Mouse (Mus musculus): ENCODE results near the gene C1qtnf1. TPM values are rescaled to one million over a fixed set of nuclear protein-coding genes. Genes with fewer than 3 reads are reported as not detected.

C1qtnf1 gene
- total RNA-seq, 1 experiment = 0.36 TPM

- Histone ChIP-seq H3K36me3 (ENCODE audit: control insufficient read depth, insufficient read depth, low read length, poor library complexity, severe bottlenecking) (no peaks in the 10 kb centered on the region; the same call in 1 of the 2 replicates), H3K4me3 (ENCODE audit: insufficient read depth in 1 of 2, low read depth in 1 of 2, low read length in 2 of 2, poor library complexity in 1 of 2, severe bottlenecking in 1 of 2) (no peak overlapping the region), H3K4me1 (ENCODE audit: control insufficient read depth in 2 of 2, insufficient read depth in 2 of 2, low read length in 2 of 2, poor library complexity in 1 of 2) (no peaks in the 10 kb centered on the region; a peak in 1 of 4 replicates), H3K27ac (ENCODE audit: insufficient read depth, low read depth, low read length, poor library complexity, severe bottlenecking) (no peak overlapping the region), H3K9me3 (ENCODE audit: control insufficient read depth, insufficient read depth, low read depth, low read length) (no peaks in the 10 kb centered on the region), H3K9ac (ENCODE audit: insufficient read depth, low read depth, low read length, poor library complexity, severe bottlenecking) (no peak overlapping the region)
- in situ Hi-C loops (cut with MboI; ENCODE audit: low sequenced_read_pairs in 2 of 2, unreplicated experiment in 2 of 2) = no loop called here
- DNase-seq (ENCODE audit: low read depth, low spot score) = no peak
- no peak for TF ChIP-seq ZNF384 (IDR thresholded peaks at IDR 0.05; ENCODE audit: low read depth, low read length)
- TF ChIP-seq CHD2 (IDR thresholded peaks at IDR 0.05; ENCODE audit: low read depth, low read length) = no peak
- no peak for TF ChIP-seq ZC3H11A (IDR thresholded peaks at IDR 0.05; ENCODE audit: borderline replicate concordance, low read depth, low read length)
- TF ChIP-seq MAFK (IDR thresholded peaks at IDR 0.05; ENCODE audit: insufficient read depth, low read depth, low read length) = no peak
- TF ChIP-seq HCFC1 (IDR thresholded peaks at IDR 0.05; ENCODE audit: borderline replicate concordance, insufficient read depth, low read length) = no peak
Measured at GRCm38 (mm10) chr11:118491230-118491629, 63.2 kb downstream of the C1qtnf1 start.

- DNase-seq (ENCODE audit: low read depth, low spot score) = no peak
- no peaks in the 10 kb centered on the region; a peak in 1 of 4 replicates for H3K4me1 ChIP-seq (ENCODE audit: control insufficient read depth in 2 of 2, insufficient read depth in 2 of 2, low read length in 2 of 2, poor library complexity in 1 of 2)
- H3K9ac ChIP-seq (ENCODE audit: insufficient read depth, low read depth, low read length, poor library complexity, severe bottlenecking) = no peak overlapping the region
- H3K4me3 ChIP-seq (ENCODE audit: insufficient read depth in 1 of 2, low read depth in 1 of 2, low read length in 2 of 2, poor library complexity in 1 of 2, severe bottlenecking in 1 of 2) = no peak overlapping the region
- no peaks in the 10 kb centered on the region for H3K9me3 ChIP-seq (ENCODE audit: control insufficient read depth, insufficient read depth, low read depth, low read length)
- H3K27ac ChIP-seq (ENCODE audit: insufficient read depth, low read depth, low read length, poor library complexity, severe bottlenecking) = no peak overlapping the region
- in situ Hi-C loops (cut with MboI; ENCODE audit: low sequenced_read_pairs in 2 of 2, unreplicated experiment in 2 of 2) = no loop called here
- H3K36me3 ChIP-seq (ENCODE audit: control insufficient read depth, insufficient read depth, low read length, poor library complexity, severe bottlenecking) = no peaks in the 10 kb centered on the region
- TF ChIP-seq HCFC1 (IDR thresholded peaks at IDR 0.05; ENCODE audit: borderline replicate concordance, insufficient read depth, low read length) (no peak), CHD2 (IDR thresholded peaks at IDR 0.05; ENCODE audit: low read depth, low read length) (no peak), ZNF384 (IDR thresholded peaks at IDR 0.05; ENCODE audit: low read depth, low read length) (no peak), MAFK (IDR thresholded peaks at IDR 0.05; ENCODE audit: insufficient read depth, low read depth, low read length) (no peak)
Measured at GRCm38 (mm10) chr11:118493458-118493857, 65.5 kb downstream of the C1qtnf1 start.

- TF ChIP-seq MAFK (IDR thresholded peaks at IDR 0.05; ENCODE audit: insufficient read depth, low read depth, low read length) = no peak
- no peak for TF ChIP-seq ZNF384 (IDR thresholded peaks at IDR 0.05; ENCODE audit: low read depth, low read length)
- no peak for TF ChIP-seq HCFC1 (IDR thresholded peaks at IDR 0.05; ENCODE audit: borderline replicate concordance, insufficient read depth, low read length)
- TF ChIP-seq ZC3H11A (IDR thresholded peaks at IDR 0.05; ENCODE audit: borderline replicate concordance, low read depth, low read length) = no peak
- TF ChIP-seq CHD2 (IDR thresholded peaks at IDR 0.05; ENCODE audit: low read depth, low read length) = no peak
- no peak overlapping the region for H3K9ac ChIP-seq (ENCODE audit: insufficient read depth, low read depth, low read length, poor library complexity, severe bottlenecking)
- no peaks in the 10 kb centered on the region; a peak in 1 of 4 replicates for H3K4me1 ChIP-seq (ENCODE audit: control insufficient read depth in 2 of 2, insufficient read depth in 2 of 2, low read length in 2 of 2, poor library complexity in 1 of 2)
- H3K9me3 ChIP-seq (ENCODE audit: control insufficient read depth, insufficient read depth, low read depth, low read length) = no peaks in the 10 kb centered on the region
- H3K27ac ChIP-seq (ENCODE audit: insufficient read depth, low read depth, low read length, poor library complexity, severe bottlenecking) = no peak overlapping the region
- no peaks in the 10 kb centered on the region for H3K36me3 ChIP-seq (ENCODE audit: control insufficient read depth, insufficient read depth, low read length, poor library complexity, severe bottlenecking)
- no peak overlapping the region for H3K4me3 ChIP-seq (ENCODE audit: insufficient read depth in 1 of 2, low read depth in 1 of 2, low read length in 2 of 2, poor library complexity in 1 of 2, severe bottlenecking in 1 of 2)
- DNase-seq (ENCODE audit: low read depth, low spot score) = no peak
- in situ Hi-C loops (cut with MboI; ENCODE audit: low sequenced_read_pairs in 2 of 2, unreplicated experiment in 2 of 2) = no loop called here
Measured at GRCm38 (mm10) chr11:118494001-118494737, 66.2 kb downstream of the C1qtnf1 start.

GRCm38 (mm10) chr11:118495065-118495464, 67.1 kb downstream of the C1qtnf1 start:
- DNase-seq (ENCODE audit: low read depth, low spot score) = no peak
- TF ChIP-seq ZC3H11A (IDR thresholded peaks at IDR 0.05; ENCODE audit: borderline replicate concordance, low read depth, low read length) (no peak), CHD2 (IDR thresholded peaks at IDR 0.05; ENCODE audit: low read depth, low read length) (no peak), HCFC1 (IDR thresholded peaks at IDR 0.05; ENCODE audit: borderline replicate concordance, insufficient read depth, low read length) (no peak), ZNF384 (IDR thresholded peaks at IDR 0.05; ENCODE audit: low read depth, low read length) (no peak), MAFK (IDR thresholded peaks at IDR 0.05; ENCODE audit: insufficient read depth, low read depth, low read length) (no peak)
- Histone ChIP-seq H3K36me3 (ENCODE audit: control insufficient read depth, insufficient read depth, low read length, poor library complexity, severe bottlenecking) (no peaks in the 10 kb centered on the region), H3K4me3 (ENCODE audit: insufficient read depth in 1 of 2, low read depth in 1 of 2, low read length in 2 of 2, poor library complexity in 1 of 2, severe bottlenecking in 1 of 2) (no peak overlapping the region), H3K4me1 (ENCODE audit: control insufficient read depth in 2 of 2, insufficient read depth in 2 of 2, low read length in 2 of 2, poor library complexity in 1 of 2) (no peaks in the 10 kb centered on the region; a peak in 1 of 4 replicates), H3K9ac (ENCODE audit: insufficient read depth, low read depth, low read length, poor library complexity, severe bottlenecking) (no peak overlapping the region), H3K27ac (ENCODE audit: insufficient read depth, low read depth, low read length, poor library complexity, severe bottlenecking) (no peak overlapping the region), H3K9me3 (ENCODE audit: control insufficient read depth, insufficient read depth, low read depth, low read length) (no peaks in the 10 kb centered on the region)
- in situ Hi-C loops (cut with MboI; ENCODE audit: low sequenced_read_pairs in 2 of 2, unreplicated experiment in 2 of 2) = no loop called here
